Mouse (Mus musculus) natural killer cell, adult 2 months (primary cell): ENCODE measurements around the gene Zfp213.
A peak's percentile ranks its signal among the peaks of the same experiment; 100 is the strongest.

Experiments
- DNase-seq, 2 experiments: peaks; one replicate each; pipeline ENCODE4 v3.0.0; 2022; ENCODE audit warnings: low spot score in 2 of 2

Zfp213 gene

GRCm38 (mm10) chr17:23572059-23572458 is 8.0 kb upstream of the Zfp213 start:
- no peak for DNase-seq

GRCm38 (mm10) chr17:23571084-23571483 is 7.0 kb upstream of the Zfp213 start:
- no peak for DNase-seq

- peak; percentile 42 to 57 for DNase-seq
Measured at GRCm38 (mm10) chr17:23570017-23570416, 6.0 kb upstream of the Zfp213 start.

DNA sequence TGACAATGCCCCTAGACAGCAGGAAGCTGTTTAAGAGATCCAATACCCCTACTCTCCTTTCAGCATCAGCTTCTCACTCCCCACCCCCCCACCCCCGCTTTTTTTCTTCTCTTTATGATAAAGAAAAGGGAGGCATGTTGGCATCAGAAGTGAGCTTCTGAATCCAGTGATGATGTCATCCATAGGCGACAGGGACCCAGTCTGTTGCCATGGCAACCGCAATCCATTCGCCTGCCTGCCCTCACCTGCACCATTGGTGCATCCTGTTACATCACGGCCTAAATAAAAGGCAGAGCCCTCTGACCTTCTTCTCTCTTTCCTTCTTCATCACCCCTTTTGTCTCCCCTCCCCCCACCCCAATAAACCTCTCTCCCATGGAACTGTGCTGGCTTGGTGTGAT is 4.3 kb upstream of the Zfp213 start:
- no peak for DNase-seq

- DNase-seq, result no peak
Measured at GRCm38 (mm10) chr17:23566787-23567186, 2.7 kb upstream of the Zfp213 start.

GRCm38 (mm10) chr17:23564368-23564715 is 304 bp upstream of the Zfp213 start:
- no peak for DNase-seq

GRCm38 (mm10) chr17:23559767-23560166 is 4.3 kb downstream of the Zfp213 start:
- peak in 1 of 2 experiments; percentile 46 for DNase-seq

DNA sequence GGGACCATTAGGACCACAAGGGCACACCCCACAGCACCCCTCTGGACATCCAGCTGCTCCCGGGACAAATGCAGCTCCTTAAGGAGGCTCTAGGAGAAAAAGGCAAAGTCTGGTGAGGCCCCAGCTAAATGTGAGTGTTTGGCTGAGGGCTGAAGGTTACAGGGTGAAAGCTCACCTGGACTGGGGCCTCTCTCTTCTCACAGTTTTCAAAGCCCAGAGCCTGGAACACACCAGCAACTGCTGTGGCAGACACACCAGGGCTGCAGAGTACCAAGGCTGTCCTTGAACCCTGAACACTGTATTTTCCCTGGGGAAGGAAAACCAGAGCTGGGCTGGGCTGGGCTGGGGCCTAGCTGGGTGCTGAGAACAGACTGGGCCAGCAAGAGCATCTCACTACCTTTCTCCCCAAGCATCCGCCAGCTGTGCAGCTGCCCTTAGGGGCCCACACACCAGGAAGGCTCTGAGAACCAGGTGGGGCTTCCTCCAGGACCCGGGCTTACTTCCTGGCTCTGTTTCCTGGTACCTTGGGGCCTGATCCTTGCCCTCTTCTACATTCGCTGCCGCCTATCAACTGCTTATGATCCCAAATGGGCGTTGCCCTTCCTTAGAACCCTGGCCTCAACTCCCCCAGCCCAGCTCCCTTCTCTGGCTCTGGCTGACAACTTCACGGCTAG is 8.7 kb downstream of the Zfp213 start:
- no peak for DNase-seq

DNA sequence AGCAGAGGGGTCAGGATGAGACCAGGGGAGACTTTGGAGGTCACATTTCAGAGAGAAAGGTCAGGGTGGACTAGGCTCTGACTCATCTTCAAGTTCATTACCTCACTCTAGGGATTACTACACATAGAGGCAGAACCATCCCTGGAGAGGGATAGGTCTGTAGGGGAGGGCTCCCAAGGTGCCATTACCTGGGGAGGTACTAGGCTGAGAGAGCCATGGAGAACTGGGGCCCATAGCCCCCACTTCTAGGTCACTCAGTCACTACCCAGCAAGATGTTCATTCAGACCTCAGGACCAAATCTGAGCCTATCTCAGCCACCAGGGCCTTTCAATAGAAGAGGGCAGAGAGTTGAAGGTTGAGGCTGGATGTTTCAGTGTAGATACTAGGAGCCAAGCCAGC is 9.7 kb downstream of the Zfp213 start:
- no peak for DNase-seq

GRCm38 (mm10) chr17:23553634-23554120 is 10.4 kb downstream of the Zfp213 start:
- DNase-seq, result no peak

GRCm38 (mm10) chr17:23552896-23553633 is 11.0 kb downstream of the Zfp213 start:
- DNase-seq, result no peak

GRCm38 (mm10) chr17:23551963-23552362 is 12.1 kb downstream of the Zfp213 start:
- no peak for DNase-seq

DNA sequence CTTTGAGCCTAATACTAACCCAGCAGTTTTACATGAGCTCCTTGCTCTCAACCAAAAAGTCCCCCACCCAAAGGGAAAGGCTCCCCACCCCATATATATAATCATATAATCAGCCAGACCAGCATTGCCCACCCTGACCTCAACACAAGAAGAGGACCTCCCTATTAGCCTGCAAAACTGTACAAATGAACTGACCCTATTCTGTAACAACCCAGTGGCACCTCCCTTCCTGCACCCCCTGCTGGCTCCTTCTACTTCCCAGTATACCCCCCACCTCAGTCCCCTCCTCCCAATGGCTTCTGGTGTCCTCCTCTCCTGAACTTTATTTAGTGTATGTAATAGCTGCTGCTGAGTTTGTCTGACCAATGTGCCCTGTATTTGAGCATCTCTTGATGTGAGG is 12.6 kb downstream of the Zfp213 start:
- DNase-seq, result no peak

DNA sequence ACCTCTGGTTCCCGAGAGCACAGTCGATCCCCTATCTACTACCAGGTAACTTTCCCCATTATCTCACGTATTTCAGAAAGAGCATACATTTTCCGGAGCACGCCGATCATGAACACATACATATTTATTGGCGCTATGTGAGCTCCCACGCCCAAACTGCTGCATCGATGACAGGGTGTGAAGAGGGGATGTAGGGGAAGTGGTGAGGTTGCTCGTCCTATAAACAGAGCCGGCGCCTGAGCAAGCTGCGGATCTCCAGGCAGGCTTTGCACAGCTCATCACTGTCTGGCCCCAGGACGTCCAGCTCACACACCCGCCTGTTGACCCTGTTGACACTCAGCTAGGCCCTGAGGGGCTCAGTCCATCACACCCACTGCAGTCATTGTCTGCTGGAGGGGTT is 13.2 kb downstream of the Zfp213 start:
- DNase-seq, result peak in 1 of 2 experiments; percentile 26

DNA sequence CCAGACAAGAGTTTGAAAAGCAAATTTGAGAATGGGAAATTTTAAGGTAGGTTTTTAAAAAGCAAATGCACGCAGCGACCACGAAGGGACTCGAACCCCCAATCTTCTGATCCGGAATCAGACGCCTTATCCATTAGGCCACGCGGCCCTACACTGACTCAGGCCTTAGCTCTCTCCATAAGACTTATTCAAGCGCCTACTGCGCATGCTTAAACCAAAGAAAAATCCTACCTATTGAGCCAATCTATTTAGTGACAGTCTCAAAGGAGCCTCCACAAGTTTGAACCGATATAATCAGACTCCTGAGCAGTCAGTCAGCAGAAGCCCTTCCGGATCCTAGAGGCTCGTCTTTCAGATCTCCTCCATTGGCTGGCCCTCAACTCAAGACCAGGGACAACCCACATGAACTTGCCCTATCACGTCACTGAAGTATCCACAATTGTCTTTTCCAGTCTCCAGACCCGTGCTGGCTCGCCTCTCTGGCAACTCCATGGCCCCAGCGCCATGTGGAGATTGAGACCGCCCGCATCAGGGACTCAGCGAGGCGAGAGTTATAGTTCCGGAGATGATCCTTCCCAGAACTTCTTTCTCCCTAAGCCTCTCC is 13.7 kb downstream of the Zfp213 start:
- peak; percentile 89 to 93 for DNase-seq

GRCm38 (mm10) chr17:23549441-23549840 is 14.6 kb downstream of the Zfp213 start:
- DNase-seq, result no peak

- DNase-seq, result peak; percentile 69 to 80
Measured at GRCm38 (mm10) chr17:23548615-23549014, 15.4 kb downstream of the Zfp213 start.

GRCm38 (mm10) chr17:23547681-23548443 is 16.2 kb downstream of the Zfp213 start:
- DNase-seq, result no peak

DNA sequence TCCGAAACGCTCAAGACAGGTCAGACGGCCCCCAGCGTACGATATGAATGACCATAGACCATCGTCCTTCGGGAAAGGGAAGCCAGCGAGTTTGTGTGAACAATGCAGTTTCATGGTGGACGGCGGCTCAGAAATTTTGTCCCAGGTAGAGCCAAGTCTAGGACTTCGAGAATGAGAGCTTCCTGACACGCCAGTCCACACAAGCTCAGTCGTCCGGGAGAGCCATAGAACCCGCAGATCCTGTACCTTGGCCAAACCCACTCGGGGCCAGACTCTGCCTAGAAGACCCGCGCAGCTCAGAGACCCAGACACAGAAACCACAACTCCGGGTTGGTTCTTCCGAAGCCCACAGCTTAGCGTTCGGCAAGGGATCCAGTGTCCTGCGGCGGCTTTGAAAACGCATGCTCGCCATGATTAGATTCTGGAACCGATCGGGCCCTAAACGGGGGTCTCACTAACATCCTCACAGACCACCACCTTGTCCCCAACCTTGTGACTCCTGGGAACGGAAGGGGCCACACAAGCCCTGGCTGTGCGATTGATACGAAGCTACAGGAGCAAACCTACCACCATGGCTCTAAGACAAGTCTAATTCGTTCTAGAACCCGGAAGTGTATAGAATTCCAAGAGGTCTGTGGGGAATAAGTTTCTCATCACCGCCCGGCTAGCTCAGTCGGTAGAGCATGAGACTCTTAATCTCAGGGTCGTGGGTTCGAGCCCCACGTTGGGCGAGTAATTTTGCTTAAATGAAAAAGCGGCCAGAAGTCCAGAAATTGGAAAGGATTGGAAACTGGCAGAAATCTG is 17.1 kb downstream of the Zfp213 start:
- DNase-seq, result peak; percentile 79 to 83

DNA sequence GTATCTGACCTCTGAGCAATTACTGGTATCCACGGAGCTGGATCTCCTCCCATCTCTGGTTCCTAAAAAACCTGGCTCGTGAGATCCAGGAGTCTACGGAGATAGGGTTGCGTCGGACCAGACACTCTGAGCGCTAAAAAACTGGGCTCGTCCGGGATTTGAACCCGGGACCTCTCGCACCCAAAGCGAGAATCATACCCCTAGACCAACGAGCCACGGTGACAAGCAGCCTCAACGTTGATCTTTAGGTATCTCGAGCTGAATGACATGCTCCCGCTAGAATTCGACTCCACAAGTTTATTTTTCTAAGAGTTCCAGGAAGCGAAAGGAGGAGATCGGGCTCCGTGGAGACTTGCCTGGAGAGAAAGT is 17.7 kb downstream of the Zfp213 start:
- peak; percentile 73 to 79 for DNase-seq

DNA sequence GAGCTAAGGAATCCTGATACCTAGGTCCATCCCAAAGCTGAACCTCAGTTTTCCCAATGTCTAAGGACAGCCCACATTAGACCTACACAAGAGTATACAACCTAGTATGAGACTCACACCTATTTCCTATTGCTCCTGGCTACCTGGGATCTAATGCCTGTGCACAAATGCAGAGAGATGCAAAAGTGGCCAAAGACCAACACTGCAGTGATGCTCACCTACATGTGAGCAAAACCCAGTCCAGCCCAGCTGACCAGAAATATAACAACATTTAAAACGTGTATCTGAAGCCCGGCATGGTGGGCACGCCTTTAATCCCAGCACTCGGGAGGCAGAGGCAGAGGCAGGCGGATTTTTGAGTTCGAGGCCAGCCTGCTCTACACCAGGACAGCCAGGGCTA is 18.2 kb downstream of the Zfp213 start:
- no peak for DNase-seq
